ENCODE assay signal across 9 mouse cellular contexts in genomic region chr7:139200108-139200507, GRCm38 (mm10). TPM values are rescaled to one million over a fixed set of nuclear protein-coding genes. Genes with fewer than 3 reads are reported as not detected.
DNase-seq lines count a peak whose midpoint lies in the region; ATAC-seq lines count a peak whose summit lies in the region.
"Had no signal": no experiment of that assay in that cellular context is flagged by ENCODE, and none has a peak within 500 bp of the region (broad histone marks: within the 10 kb centered on the region; RNA-seq: fewer than 3 reads in every experiment).

No protein-coding gene starts in this region.

- no peaks in the 10 kb centered on the region for H3K36me3 ChIP-seq in kidney, embryonic 16.5 days (ENCODE audit: insufficient read depth, low read length)
- H3K36me3 ChIP-seq in lung, embryonic 16.5 days (ENCODE audit: control insufficient read depth, insufficient read depth, low read length): no peaks in the 10 kb centered on the region
- H3K36me3 ChIP-seq: limb, embryonic 15.5 days had no signal

- H3K27ac ChIP-seq in kidney, embryonic 16.5 days (ENCODE audit: low read length): no peak overlapping the region
- no peak overlapping the region for H3K27ac ChIP-seq in lung, embryonic 16.5 days (ENCODE audit: low read length)
- H3K27ac ChIP-seq: limb, embryonic 15.5 days had no signal

- peak; percentile 49 for DNase-seq in ovary, postnatal 36 days (ENCODE audit: low spot score)
- DNase-seq in ovary, adult 18-20 months (ENCODE audit: low spot score): no peak
- peak; percentile 69 for DNase-seq in cerebellum, adult 8-10 months
- DNase-seq in frontal cortex, postnatal 14 days (ENCODE audit: low spot score in 2 of 2): peak; percentile 31 to 63
- peak; percentile 72 for DNase-seq in retina, postnatal 7 days (ENCODE audit: low read depth, low spot score)
- DNase-seq in thymus, postnatal 36 days: no peak

- no peaks in the 10 kb centered on the region for H3K9me3 ChIP-seq in kidney, embryonic 16.5 days (ENCODE audit: low read length)
- H3K9me3 ChIP-seq in lung, embryonic 16.5 days (ENCODE audit: control insufficient read depth, low read length): no peaks in the 10 kb centered on the region
- H3K9me3 ChIP-seq: limb, embryonic 15.5 days had no signal

- no peaks in the 10 kb centered on the region for H3K4me1 ChIP-seq in kidney, embryonic 16.5 days (ENCODE audit: insufficient read depth, low read length)
- H3K4me1 ChIP-seq in lung, embryonic 16.5 days (replicated peaks; ENCODE audit: control insufficient read depth, insufficient read depth, low read length): no peaks in the 10 kb centered on the region
- H3K4me1 ChIP-seq: limb, embryonic 15.5 days had no signal

- no peak overlapping the region for H3K4me3 ChIP-seq in kidney, embryonic 16.5 days (ENCODE audit: low read length)
- no peak overlapping the region for H3K4me3 ChIP-seq in lung, embryonic 16.5 days (ENCODE audit: low read length)
- H3K4me3 ChIP-seq: limb, embryonic 15.5 days had no signal

- peaks cover 14% of the 10 kb centered on the region for H3K27me3 ChIP-seq in kidney, embryonic 16.5 days (ENCODE audit: insufficient read depth, low read length)
- H3K27me3 ChIP-seq in lung, embryonic 16.5 days (ENCODE audit: control insufficient read depth, insufficient read depth, low read depth, low read length): peaks cover 7% of the 10 kb centered on the region

- peak; percentile 51 for ATAC-seq in kidney, embryonic 16.5 days (ENCODE audit: low FRiP score, low TSS enrichment)
- peak; percentile 49 for ATAC-seq in lung, embryonic 16.5 days (ENCODE audit: low read depth)

- H3K9ac ChIP-seq in kidney, embryonic 16.5 days (replicated peaks; ENCODE audit: low read length): no peak overlapping the region
- no peak overlapping the region for H3K9ac ChIP-seq in lung, embryonic 16.5 days (ENCODE audit: low read length)
- H3K9ac ChIP-seq: limb, embryonic 15.5 days had no signal

- 25% methylated on average over 7 of the region's 7 CpGs for WGBS in kidney, embryonic 16.5 days
- WGBS in lung, embryonic 16.5 days: 20% methylated on average over 7 of the region's 7 CpGs

- no peak overlapping the region for H3K4me2 ChIP-seq in kidney, embryonic 16.5 days (replicated peaks; ENCODE audit: low read depth, low read length)
- H3K4me2 ChIP-seq in lung, embryonic 16.5 days (ENCODE audit: low read depth, low read length): no peak overlapping the region
- H3K4me2 ChIP-seq: limb, embryonic 15.5 days had no signal

RNA-seq across cellular contexts. Expression of gene Lrrc27, which starts 12.7 kb away (rescaled TPM):
- polyA plus RNA-seq in kidney, embryonic 16.5 days (2015; fragmentation: Nextera tagmentation; extraction: Ambion mirVana): 2.8 and 3.3 TPM in 2 replicates
- 3.3 and 4.3 TPM in 2 replicates for polyA plus RNA-seq in lung, embryonic 16.5 days (2015; fragmentation: Nextera tagmentation; extraction: Ambion mirVana)

RNA-seq across cellular contexts. Expression of gene Stk32c, which starts 13.0 kb away (rescaled TPM):
- polyA plus RNA-seq in kidney, embryonic 16.5 days (2015; fragmentation: Nextera tagmentation; extraction: Ambion mirVana): 0.26 and 0.39 TPM in 2 replicates
- polyA plus RNA-seq in lung, embryonic 16.5 days (2015; fragmentation: Nextera tagmentation; extraction: Ambion mirVana): 0.18 TPM in 1 of 2 replicates, not detected in the other

RNA-seq across cellular contexts. Expression of gene Pwwp2b, which starts 48.2 kb away (rescaled TPM):
- 9.1 and 10.6 TPM in 2 replicates for polyA plus RNA-seq in kidney, embryonic 16.5 days (2015; fragmentation: Nextera tagmentation; extraction: Ambion mirVana)
- polyA plus RNA-seq in lung, embryonic 16.5 days (2015; fragmentation: Nextera tagmentation; extraction: Ambion mirVana): 14.8 and 16.8 TPM in 2 replicates

Comparison
In these comparisons a context has a peak if more than half of its experiments do, and no peak if none do; other contexts are left out.
1. DNase-seq: peak in ovary, postnatal 36 days (single experiment), cerebellum, adult 8-10 months (single experiment), frontal cortex, postnatal 14 days (2 of 2) and retina, postnatal 7 days (single experiment); none in ovary, adult 18-20 months (single experiment) and thymus, postnatal 36 days (0 of 2).